Mouse (Mus musculus) gastrocnemius, adult 8-10 months (tissue): ENCODE measurements around the gene Klk10. TPM values are rescaled to one million over a fixed set of nuclear protein-coding genes. Genes with fewer than 3 reads are reported as not detected.

Experiments
- DNase-seq, 2 experiments: peaks; one replicate each; pipeline ENCODE4 v3.0.0; 2022; ENCODE audit warnings: low spot score in 2 of 2
- total RNA-seq, 4 experiments: library from RNA; stranded (reverse); gene quantifications; 2 replicates each; pipeline ENCODE4 v1.2.4; 2022

Klk10 gene
- total RNA-seq, result under 1 TPM; 0.27 to 0.53 (median 0.31) TPM

- no peak for DNase-seq
These were observed at the start of gene Klk10 for GRCm38 (mm10) chr7:43780746-43781145. TSS of gene Klk10 (plus strand) at chr7:43781035.

GRCm38 (mm10) chr7:43747788-43748187 lies 33.0 kb upstream of the Klk10 start:
- DNase-seq, result no peak

- DNase-seq, result no peak
These were observed 28.0 kb upstream of the Klk10 start for GRCm38 (mm10) chr7:43752806-43753205.

GRCm38 (mm10) chr7:43766484-43766883 lies 14.4 kb upstream of the Klk10 start:
- DNase-seq, result no peak

DNA sequence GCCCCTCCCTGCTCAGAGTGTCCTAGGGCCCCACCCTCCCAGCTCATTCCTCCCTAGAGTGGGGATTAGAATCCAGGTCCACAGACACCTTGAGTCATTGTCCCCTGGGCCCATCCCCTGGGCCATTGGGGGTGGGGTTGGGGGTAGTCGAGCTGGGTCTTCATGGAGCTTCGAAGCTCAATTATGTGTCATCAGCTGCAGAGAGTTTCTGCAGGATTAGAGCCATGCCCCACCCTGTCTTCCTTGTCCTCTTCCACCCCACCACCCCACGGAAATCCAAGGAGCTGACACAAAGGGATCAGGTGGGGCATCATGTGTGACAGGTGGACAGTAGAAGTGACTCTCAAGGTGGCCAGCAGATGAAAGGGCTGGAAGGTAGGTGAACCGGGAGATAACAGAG lies 12.2 kb upstream of the Klk10 start, which contains the start of gene Klk12:
Klk12 (plus strand) TSS at position 301 of the 400 bp plus-strand sequence.
- no peak for DNase-seq

GRCm38 (mm10) chr7:43769636-43770035 lies 11.2 kb upstream of the Klk10 start:
- DNase-seq, result no peak

DNA sequence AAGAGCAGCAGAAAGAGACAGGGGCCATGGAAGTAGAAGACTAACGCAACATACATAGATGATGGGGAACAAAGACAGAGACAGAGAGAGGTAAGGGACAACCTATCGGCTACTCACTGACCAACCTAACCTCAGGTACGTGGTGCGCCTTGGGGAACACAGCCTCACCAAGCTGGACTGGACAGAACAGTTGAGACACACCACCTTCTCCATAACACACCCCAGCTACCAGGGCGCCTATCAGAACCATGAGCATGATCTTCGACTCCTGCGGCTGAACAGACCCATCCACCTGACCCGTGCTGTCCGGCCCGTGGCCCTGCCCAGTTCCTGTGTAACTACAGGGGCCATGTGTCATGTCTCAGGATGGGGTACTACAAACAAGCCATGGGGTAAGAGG lies 10.1 kb upstream of the Klk10 start:
- no peak for DNase-seq

DNA sequence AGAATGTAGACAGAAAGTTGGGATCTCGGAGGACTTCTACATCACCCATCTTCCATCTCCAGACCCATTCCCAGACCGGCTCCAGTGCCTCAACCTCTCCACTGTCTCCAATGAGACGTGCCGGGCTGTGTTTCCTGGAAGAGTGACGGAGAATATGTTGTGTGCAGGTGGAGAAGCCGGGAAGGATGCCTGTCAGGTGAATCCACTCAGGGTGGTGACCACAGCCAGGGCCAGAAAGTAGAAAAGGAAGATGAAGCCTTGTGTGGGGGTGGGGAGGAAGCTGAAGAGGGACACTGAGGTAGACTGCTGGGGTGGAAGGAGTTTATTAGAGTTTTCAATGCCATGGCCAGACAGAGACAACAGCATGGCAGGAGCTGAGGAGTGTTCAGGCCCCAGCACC lies 8.9 kb upstream of the Klk10 start:
- no peak for DNase-seq

- no peak for DNase-seq
These were observed 7.9 kb upstream of the Klk10 start for GRCm38 (mm10) chr7:43772901-43773300.

DNA sequence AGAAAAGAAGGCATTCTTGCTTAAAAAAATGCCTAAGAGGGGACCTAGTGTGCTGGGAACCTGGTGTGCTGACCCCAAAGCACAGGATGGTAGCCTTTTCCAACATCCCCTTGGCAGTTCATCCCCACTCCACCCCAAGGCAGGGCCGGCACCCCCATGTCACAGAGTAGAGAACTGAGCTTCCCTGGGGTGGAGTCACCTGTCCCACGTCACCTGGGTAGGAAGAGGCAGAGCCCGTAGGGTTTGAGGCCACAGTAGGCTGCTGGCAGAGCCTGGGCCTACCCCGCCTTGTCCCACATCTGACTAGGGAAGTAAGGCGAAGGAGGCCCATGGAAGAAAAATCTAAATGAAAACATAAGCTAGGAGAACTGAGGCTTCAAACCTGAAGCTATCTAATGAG lies 6.5 kb upstream of the Klk10 start, which contains the start of gene Klk11:
Klk11 (plus strand) TSS at position 241 of the 400 bp plus-strand sequence.
- DNase-seq, result no peak

GRCm38 (mm10) chr7:43774802-43775201 lies 6.0 kb upstream of the Klk10 start:
- no peak for DNase-seq

- DNase-seq, result no peak
These were observed 5.4 kb upstream of the Klk10 start for GRCm38 (mm10) chr7:43775311-43776057.

DNA sequence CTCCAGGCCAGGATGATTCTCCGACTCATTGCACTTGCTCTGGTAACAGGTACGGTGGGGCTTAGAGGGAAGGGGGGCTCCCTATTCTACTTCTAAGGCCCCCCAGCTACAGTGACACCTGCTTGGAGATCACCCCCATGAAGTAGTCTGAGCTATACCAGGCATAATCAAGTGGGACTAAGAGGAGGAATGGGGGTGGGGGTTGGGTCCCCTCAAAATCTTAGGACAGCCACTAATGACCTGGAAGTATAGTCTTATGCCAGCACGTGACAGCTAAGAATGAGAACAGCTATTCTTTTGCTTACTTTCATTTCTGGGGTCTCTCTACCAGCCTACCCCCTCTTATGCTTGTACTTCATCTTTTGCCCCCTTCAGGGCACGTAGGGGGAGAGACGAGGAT lies 4.3 kb upstream of the Klk10 start:
- DNase-seq, result no peak

DNA sequence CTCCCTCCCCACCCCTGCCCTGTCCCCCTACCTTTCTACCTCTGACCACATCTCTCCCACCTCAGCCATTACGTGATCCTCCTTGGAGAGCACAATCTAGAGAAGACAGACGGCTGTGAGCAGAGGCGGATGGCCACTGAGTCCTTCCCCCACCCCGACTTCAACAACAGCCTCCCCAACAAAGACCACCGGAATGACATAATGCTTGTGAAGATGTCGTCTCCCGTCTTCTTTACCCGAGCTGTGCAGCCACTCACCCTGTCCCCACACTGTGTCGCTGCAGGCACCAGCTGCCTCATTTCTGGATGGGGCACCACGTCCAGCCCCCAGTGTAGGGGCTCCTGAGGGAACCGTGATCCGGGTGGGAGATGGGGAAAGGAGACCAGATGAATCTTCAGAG lies 3.4 kb upstream of the Klk10 start:
- DNase-seq, result no peak

DNA sequence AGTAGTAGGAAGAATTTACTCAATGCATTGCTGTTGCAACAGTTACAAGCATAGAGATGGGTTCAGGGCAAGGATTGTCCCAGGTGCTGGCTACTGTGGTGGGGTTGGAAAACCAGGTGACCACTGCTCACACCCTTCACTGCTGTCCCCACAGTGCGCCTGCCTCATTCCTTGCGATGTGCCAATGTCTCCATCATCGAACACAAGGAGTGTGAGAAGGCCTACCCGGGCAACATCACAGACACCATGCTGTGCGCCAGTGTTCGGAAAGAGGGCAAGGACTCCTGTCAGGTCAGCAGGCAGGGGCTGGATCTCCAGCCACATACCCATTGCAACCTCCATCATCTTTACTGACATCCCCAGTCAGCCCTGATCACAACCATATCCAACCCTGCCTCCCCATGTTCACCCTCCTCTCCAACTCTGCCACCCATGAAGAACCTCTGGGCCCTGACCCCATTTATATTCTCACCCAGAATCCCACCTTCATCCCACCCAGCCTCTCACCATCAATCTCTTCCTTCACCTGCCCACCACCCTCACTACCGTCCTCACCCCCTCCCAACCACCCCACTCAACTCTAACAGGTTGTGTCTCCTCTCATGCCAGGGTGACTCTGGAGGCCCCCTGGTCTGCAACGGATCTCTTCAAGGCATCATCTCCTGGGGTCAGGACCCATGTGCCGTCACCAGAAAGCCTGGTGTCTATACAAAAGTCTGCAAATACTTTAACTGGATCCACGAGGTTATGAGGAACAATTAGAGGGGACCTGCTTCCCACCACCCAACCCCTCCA lies 2.5 kb upstream of the Klk10 start:
- no peak for DNase-seq

- DNase-seq, result no peak
These were observed 594 bp upstream of the Klk10 start for GRCm38 (mm10) chr7:43780241-43780640.

- no peak for DNase-seq
These were observed 706 bp downstream of the Klk10 start for GRCm38 (mm10) chr7:43781541-43781940.

- DNase-seq, result peak; percentile 36 to 47
These were observed 1.7 kb downstream of the Klk10 start for GRCm38 (mm10) chr7:43782275-43783265.

DNA sequence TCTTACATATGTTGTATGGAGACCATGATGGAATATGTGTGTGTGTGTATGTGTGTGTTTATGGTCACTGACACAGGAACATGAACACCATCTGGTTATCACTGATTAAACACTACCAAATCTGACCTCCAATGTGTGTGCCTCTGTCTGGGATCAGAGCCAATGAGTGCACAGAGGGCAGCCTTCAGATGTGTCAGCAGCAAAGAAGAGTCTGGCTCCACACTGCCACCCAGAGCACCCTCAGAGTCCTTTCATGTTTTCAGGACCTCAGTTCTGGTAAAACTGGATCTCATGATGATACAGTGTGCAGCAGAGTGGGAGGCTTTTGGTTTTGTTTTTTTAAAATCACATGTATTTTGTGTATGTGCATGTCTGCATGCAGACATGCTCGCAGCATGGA lies 4.5 kb downstream of the Klk10 start:
- no peak for DNase-seq

DNA sequence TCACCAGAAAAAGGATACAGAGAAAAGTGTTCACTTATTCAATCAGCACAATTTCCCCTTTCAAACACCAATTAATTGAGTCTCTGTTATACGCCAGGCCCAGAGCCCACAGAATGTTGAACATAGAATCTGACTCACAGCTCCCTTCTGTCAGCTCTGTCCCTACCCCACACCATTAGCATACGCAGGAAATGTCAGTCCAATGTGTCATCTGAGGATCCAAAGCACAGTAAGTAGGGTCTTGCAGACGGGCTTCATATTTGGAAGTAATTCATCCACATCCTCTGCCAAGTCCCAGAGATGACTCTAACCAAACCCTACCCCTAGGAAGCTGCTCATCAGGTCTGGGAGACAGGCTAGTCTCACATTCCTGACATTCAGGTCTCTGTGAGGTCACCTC lies 7.3 kb downstream of the Klk10 start:
- DNase-seq, result no peak

DNA sequence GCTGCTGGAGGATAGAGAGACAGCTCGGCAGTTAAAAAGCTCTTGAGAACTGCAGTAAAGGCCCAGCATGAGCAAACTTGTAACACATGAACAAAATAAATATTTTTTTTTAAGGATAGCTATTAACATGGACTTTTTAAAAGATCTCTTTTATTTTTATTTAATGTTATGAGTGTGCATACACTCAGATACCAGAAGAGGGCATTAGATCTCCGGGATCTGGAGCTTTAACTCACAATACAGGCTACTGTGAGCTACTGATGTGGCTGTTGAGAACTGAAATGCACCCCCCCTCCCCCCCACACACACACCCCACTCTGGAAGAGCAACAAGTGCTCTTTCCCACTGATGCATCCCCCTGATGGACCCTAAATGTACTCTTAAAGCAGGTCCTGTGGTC lies 8.5 kb downstream of the Klk10 start:
- DNase-seq, result no peak
